Mouse (Mus musculus): ENCODE measurements around the gene Spsb3. TPM values are rescaled to one million over a fixed set of nuclear protein-coding genes. Genes with fewer than 3 reads are reported as not detected.

The Spsb3 gene
- total RNA-seq, 2 experiments from 2014 or later, result 11.9 to 17.1 TPM

DNA sequence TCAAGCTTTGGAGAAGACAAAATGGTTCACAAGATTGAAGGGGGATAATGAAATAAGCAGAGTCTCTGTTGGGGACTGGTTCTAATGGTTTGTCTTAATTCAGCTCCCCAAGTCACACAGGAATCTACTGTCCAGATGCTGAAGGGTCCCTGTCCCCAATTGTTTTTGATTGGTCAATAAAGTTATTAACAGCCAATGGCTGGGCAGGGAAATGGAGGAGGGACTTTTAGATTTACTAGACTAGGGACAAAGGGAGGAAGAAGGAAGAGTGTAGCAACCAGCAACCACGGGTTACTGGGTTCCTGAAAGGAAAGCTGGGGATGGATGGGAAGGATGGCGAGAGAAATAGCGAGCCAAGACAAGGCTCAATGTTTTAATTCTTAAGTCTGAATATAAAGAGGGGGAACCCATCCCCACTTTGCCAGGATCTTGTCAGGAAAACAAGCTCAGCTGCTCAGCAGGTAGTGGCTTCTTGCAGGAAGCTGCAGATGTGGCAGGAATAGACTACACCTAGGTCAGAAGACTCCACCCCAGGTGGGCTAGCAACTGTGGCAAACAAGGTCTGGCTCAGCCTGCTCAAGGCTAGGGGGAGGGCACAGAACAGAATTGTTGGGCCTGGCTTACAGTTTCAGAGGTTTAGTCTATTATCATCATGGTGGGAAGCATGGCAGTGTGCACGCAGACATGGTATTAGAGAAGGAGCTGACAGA lies 12.6 kb upstream of the Spsb3 start:
- no peak for ATAC-seq (ENCODE audit: poor library complexity, severe bottlenecking)

DNA sequence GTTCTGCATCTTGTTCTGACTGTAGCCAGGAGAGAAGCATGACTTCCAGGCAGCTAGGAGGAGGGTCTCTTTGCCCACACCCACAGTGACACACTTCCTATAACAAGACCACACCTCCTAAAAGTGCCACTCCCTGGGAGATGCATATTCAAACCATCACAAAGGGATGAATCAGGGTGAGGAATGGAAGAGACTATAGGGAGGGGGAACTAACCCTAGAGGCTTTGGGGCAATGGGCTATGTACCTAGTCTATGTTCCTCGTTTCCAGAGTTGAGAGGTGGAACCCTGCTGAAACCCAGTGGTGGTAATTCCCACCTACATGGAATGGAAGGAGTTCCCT lies 12.1 kb upstream of the Spsb3 start:
- ATAC-seq (ENCODE audit: poor library complexity, severe bottlenecking), result no peak

DNA sequence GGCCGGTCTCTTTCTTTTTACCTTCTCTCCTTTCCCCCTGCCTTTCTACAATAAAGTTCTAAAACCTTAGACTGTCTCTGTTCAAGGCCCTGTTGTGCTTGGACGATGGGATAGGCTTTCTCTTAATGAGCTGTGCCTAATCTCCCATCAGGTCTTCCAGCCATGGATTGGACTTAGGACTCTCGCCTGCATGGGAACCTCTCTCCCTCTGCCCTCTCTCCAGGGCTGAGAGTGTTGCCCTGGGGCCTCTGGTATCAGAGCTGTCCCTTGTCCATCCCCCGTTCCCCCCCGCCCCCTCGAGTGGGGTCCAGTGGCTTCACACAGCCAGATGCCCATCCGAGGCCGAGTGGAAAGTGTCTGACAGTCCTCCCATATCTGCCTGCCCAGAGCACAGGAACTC lies 11.5 kb upstream of the Spsb3 start:
- no peak for ATAC-seq (ENCODE audit: poor library complexity, severe bottlenecking)

DNA sequence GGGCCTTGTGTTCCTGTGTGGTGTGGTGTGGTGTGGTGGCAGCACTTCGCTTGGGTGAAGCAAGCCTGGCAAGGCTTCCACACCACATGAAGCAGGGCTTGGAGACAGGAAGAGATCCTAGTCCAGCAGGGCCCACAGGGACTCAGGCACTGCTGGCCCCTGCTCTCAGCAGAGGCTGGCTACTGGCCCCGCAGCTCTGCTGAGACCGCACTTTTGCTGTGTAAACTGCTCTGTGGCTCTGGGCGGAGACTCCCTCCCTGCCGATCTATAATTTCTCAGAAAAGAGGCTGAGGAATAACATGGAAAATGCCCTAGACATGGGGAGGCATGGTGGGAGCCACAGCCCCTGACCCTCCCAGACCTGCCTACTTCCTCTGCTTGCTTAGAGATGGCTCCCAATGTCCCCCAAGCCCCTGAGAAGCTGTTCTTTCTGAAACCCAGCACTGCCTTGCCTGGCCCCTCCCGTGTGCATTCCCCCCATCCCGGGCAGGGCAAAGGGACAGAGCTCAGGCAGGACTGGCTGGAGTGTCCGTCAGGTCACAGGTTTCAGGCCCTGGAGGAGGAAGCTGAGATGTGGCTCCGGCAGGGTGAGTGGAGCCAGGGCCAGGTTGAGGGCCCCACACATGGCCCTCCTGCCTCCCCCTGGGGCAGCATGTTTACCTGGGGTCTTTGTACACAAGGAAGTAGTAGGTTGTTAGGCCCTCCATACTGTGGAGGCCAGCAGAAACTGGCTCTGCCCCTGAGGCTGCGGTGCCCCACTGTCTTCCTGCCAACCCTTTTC lies 8.9 kb upstream of the Spsb3 start:
- no peak for ATAC-seq (ENCODE audit: poor library complexity, severe bottlenecking)

DNA sequence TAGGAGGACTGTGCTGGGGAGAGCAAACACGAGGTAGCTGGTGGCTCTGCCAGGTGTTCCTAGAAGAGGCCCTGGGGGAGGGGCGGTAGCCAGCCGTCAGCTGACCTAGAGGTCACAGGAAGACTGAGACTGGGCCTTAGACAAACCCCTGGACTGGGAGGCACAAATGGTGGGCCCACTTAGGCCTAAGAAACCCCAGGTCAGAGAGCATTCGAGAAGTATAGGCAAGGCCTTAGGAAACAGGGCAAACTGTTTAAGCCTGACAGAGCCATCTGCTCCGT lies 8.4 kb upstream of the Spsb3 start:
- no peak for ATAC-seq (ENCODE audit: poor library complexity, severe bottlenecking)

DNA sequence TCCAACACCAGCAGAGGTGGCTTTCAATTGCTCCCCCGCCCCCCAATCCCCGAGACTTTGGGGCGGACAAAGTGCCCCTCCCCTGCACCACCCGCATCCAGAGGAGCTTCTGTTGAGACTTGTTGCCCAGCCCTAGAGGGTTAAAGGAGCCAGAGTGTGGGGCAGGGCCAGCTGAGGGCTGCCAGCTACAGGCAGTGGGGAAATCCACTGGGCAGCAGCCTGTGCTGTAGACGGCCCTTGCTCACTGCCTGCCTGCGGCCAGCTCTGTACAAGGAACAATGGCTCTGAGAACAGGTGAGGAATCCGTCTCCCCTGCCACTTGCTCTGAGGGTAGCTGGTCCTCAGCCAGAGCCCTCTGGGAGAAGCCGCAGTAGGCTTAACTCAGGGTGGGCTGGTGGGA lies 7.9 kb upstream of the Spsb3 start:
- no peak for ATAC-seq (ENCODE audit: poor library complexity, severe bottlenecking)

DNA sequence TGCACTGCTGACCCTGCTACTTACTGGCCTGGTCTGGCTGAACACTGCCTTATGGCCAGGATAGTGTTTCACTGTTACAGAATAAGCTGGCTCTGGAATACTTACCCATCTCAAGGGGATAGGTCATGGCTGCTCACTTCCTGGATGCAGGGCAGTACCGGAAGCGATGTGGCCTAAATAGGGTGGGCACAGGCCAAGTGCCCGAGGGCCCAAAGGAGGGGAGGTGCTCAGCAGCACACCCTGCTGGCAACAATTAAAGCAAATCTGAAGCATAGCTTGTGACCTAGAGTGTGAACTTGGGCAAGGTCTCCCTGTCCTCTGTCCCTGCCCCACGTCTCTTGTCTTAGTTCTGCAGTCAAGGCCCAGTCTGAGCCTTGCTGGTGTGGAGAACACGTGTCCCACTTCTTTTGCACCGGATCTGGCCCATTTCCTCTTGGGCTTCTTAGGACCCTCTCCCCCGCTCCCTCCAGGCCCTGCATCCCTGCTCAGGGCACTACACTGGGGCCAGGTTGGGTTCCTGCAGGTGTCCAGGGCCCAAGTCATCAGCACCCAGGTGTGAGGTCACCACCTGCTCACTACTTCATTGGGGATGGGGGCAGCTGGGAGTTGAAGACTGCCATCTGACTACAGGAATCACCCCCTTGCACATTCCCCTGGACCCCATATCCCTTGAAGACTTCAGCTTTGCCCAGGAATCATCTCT lies 4.6 kb upstream of the Spsb3 start:
- no peak for ATAC-seq (ENCODE audit: poor library complexity, severe bottlenecking)

DNA sequence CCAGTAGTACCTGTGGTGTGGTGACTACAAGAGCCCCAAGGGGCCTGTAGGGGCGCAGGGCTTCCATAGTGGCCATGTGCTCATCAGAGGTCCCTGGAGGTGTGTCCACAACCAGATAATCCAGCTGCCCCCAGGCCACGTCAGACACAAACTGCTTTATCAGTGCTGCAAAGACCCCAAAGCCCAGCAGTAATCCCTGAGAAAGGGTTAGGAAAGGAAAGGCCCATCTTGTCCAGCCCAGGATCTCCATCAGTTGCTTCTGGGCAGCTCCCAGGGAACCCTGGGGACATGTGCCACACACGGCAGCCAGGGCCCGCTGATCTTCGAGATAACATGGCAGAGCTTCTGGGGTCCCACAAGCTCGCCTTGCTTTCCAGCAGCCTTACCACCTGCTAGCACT lies 2.1 kb upstream of the Spsb3 start:
- ATAC-seq (ENCODE audit: poor library complexity, severe bottlenecking), result no peak

DNA sequence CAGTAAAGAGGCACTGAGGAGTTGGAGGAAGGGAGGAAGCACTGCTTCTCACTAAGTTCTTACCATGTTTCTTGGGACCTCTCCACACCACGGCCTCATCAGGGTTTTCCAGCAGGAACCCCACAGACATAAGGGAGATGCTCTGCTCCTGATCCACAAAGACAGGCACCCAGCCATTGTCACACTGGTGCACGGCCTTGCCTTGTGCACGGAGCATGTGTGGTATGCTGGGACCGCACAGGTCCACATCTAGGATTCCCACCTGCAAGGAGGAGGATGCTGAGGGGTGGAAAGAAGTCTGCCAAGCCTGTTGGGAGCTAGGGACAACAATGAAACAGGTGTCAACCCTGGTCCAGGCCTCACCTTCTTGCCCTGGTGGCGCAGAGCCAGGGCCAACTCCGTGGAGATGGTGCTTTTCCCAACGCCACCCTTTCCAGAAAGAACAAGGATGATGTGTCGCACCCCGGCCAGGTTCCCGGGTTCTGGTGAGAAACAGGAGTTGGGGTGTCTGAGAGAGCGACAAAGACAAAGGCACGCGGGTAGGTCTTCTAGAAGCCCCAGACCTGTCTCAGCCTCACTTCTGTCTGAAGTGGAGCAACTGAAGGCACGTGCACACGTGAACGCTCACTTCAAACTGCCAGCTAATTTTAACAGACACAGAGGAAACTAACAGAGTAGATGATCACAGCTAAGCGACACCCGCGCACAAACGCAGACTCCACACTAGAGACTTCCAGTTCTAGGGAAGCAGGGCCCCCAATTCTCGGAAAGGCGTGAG lies 898 bp upstream of the Spsb3 start:
- ATAC-seq (ENCODE audit: poor library complexity, severe bottlenecking), result peak; percentile 1; the same call in 1 of the 2 replicates

DNA sequence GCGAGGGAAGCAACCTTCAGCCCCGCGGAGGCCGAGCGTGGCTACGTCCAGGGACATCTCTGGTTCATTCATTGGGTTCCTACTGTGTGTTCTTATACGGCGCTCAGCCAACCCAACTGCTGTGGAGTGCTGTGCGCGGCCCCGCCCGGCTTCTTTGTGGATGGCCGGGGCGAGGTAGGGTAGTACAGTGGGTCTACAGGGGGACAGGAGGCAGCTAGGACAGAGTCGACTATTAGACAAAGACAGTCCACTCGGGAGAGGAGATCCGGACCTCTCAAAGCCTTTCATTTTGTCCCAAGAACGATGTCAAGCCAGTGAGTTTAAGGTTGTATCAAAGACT lies 459 bp downstream of the Spsb3 start:
- no peak for ATAC-seq (ENCODE audit: poor library complexity, severe bottlenecking)

DNA sequence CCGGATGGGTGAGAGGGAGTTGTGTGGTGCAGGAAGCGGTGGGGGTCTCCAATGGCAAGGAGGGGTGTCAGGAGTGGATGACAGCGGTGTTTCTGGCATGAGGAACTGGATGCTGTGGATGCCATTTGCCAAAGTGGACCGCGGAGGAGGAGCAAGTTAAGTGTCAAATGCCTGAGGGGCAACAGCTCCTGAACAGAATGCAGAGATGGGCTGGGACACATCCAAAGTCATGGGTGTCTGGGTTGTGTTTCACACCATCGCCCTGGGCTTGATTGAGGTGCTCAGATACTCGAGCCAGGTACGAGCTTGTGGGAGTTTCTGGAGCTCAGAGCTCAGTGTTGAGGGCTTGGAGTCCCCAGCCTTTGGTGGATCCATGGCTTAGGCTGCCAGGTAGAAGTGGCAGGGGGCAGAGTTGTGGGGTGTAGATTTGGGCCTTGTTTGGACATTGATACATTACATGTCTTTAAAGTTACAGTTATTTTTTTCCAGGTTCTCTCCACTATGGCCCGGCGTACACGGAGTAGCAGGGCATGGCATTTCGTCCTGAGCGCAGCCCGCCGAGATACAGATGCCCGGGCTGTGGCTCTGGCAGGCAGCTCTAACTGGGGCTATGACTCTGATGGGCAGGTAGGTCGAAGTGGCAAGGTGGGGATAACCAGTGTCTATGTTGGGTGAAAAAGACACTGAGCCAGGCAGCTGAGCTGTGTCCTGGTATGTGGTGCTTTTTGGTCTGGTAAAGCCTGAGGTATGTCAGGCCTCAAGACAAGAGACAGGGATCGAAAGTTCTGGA lies 1.0 kb downstream of the Spsb3 start:
- no peak for ATAC-seq (ENCODE audit: poor library complexity, severe bottlenecking)

DNA sequence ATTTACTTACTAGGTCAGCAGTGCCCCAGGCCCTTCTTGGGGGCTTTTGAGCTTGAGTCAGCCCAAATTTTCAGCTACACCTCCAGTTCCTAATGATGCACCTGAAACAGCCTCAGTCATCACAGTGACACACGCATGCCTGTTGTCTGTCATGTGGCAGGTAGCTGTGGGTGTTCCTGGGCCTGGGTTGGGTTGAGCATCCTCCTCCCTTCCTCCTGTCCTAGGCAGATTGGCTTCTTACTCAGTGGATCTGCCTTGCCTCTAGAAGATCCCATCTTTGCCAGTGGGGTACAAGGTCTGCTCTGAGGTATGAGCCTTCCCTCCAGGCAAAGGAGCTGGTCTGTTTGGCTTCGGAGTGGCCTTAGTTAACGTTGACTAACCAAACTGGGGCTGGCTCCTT lies 2.4 kb downstream of the Spsb3 start:
- no peak for ATAC-seq (ENCODE audit: poor library complexity, severe bottlenecking)

DNA sequence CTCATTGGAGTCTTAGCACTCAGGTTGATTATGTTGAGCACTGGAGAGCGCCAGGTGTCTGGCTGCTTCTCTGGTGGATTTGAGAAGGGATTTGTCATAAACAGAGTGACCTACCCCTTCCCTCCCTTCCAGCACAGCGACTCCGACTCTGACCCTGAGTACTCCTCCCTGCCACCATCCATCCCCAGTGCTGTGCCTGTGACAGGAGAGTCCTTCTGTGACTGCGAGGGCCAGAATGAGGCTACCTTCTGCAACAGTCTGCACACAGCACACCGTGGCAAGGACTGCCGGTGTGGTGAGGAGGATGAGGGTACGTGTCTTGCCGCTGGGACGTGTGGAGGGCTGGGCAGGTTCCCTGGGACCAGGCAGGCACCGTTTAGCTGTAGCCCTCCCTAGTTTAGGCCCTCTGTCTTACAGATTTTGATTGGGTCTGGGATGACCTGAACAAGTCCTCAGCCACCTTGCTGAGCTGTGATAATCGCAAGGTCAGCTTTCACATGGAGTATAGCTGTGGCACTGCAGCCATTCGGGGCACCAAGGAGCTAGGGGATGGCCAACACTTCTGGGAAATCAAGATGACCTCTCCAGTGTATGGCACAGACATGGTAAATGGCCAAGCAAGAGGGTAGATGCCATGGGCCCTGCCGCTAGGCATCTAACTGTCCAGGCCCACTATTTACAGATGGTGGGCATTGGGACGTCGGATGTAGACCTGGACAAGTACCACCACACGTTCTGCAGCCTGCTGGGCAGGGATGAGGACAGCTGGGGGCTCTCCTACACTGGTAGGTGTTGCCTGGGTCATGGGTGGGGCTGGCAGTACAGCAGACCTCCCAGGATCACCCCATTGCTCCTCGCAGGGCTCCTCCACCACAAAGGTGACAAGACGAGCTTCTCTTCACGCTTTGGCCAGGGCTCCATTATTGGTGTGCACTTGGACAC lies 4.0 kb downstream of the Spsb3 start:
- ATAC-seq (ENCODE audit: poor library complexity, severe bottlenecking), result no peak

DNA sequence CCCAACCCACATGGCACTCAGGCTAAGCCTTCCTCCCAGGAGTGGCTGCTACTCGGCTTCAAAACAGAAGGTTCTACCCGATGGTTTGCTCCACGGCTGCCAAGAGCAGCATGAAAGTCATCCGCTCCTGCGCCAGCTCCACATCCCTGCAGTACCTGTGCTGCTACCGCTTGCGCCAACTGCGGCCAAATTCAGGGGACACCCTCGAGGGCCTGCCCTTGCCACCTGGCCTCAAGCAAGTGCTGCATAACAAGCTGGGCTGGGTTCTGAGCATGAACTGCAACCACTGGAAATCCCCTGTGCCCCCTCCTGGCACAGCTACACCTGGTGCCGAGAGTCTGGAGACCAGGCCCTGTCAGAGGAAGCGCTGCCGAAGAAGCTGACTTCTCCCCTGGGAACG lies 4.9 kb downstream of the Spsb3 start:
- ATAC-seq (ENCODE audit: poor library complexity, severe bottlenecking), result no peak

DNA sequence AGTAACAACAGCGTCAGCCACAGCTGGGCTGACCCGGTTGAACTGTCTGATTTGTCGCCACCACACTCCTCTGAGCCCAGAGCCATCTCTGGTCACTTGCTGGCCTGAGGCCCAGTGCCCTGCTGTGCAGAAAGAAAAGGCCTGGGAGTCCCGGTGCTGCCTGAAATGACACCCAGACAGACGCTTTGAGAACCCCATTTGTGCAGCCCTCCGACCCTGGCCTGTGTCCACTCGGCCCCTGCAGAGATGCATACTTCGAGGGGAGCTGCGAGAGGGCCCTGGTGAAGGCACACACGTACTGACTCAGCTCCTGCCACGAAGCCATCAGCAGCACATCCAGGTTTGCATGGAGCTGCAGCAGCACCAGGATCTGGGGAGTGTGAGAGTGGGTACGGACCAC lies 6.3 kb downstream of the Spsb3 start:
- ATAC-seq (ENCODE audit: poor library complexity, severe bottlenecking), result no peak

DNA sequence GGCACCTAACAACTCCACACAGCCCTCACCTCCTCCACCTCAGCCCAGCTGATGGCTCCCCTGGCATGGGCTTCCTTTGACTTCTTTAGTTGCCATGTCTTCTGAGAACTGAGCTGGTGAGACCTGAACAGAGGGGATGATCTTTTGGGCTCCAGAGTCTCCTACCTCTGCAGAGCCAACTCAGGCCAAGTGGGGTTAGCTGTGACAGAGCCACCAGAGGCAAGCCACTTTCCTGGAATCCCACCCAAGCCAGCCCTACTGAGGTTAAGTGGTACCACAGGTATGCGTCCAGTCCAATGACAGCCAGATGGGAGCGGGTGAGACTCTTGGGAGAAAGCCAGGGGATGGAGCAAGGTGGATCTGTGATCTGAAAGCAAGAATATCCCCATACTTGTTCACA lies 6.8 kb downstream of the Spsb3 start:
- ATAC-seq (ENCODE audit: poor library complexity, severe bottlenecking), result no peak

DNA sequence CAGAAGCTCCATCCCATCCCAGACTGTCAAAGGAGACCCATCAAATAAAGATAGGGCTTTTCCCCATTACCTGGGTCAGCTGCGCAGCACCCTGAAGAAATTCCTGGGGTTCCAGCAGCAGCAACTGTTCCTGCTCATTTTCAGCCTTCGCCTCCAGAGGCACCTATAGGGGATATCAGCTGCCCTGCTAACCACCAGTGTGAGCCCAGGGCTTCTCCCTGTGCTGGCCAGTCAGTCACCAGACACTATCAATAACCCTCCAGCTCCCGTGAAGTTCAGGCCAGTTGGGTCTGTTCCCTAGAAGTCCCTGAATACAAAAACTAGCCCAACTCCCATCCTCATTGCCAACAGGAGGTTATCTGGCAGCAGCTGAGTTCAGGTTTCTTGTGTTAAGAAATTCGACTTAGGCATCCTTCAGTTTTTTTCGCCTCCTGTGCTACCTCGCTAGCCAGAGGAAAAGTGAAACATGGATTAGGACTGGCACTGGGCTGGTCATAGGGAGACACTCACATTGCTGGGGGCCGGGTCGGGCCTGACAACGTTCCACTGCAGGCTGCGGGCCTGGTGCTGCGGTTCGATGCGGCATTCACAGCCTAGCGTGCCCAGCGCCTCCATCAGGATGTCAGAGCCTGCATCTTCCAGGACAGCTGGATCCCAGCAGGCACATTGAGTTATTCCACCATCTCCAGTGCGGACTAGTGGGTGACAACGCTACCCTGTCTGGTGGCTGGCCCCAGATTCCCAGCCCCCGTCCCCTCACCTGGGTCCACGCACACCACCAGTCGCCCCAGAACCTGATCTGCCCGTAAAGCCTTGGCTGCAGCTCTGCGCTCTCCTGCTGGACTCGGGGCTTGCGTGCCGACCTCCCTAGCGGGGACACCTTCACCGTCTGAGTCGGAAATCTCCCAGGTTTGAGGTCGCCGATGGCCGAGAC lies 7.9 kb downstream of the Spsb3 start:
- peak; percentile 2; the same call in 1 of the 2 replicates for ATAC-seq (ENCODE audit: poor library complexity, severe bottlenecking)

DNA sequence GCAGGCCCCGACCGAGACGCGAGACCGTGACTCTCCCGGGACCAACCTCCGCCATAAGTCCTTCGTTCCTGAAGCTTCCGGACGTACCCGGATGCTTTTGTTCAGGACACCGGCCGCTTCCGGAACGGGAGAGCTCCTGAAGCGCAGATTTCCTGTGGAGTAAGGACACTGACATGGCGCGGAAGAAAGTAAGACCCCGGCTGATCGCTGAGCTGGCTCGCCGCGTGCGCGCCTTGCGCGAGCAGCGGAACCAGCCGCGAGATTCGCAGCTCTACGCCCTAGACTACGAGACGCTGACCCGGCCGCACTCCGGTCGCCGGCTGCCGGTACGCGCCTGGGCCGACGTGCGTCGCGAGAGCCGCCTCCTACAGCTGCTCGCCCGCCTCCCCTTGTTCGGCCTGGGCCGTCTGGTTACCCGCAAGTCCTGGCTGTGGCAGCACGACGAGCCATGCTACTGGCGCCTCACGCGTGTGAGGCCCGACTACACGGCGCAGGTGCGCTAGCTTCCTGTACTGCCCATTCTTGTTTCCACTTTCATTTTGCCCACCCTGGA lies 8.6 kb downstream of the Spsb3 start, which contains the start of the genes Eme2 and Mrps34:
TSS of gene Eme2 (minus strand) at position 93 of the 553 bp plus-strand sequence.
TSS of gene Mrps34 (plus strand) at position 122 of the 553 bp plus-strand sequence.
- peak; percentile 45 for ATAC-seq (ENCODE audit: poor library complexity, severe bottlenecking)

Measured in megakaryocyte, adult 5-6 weeks (primary cell).